Mouse (Mus musculus): ENCODE measurements around the gene Gm21883. TPM values are rescaled to one million over a fixed set of nuclear protein-coding genes. Genes with fewer than 3 reads are reported as not detected.

Gm21883 gene
- not detected for total RNA-seq (2023)

GRCm38 (mm10) chrX:31574183-31574582 lies at the start of gene Gm21883:
Gene Gm21883, minus strand, starts transcription at chrX:31574283.

GRCm38 (mm10) chrX:31618820-31619219 lies 44.7 kb upstream of the Gm21883 start, which contains the start of gene Spin2e:
Gene Spin2e, minus strand, starts transcription at chrX:31618920.

Other genes starting within 250 kb of the Gm21883 start
- not detected for gene Btbd35f26, start 237.8 kb downstream of the Gm21883 start, total RNA-seq (2023)
- gene Btbd35f19, start 190.4 kb downstream of the Gm21883 start, total RNA-seq (2023), result not detected
- gene Spin2e, start 44.6 kb upstream of the Gm21883 start, total RNA-seq (2023), result not detected
- gene Btbd35f25, start 142.9 kb upstream of the Gm21883 start, total RNA-seq (2023), result not detected